Mouse (Mus musculus) lung, postnatal 10 days (tissue): ENCODE measurements at regions not wholly inside any gene's neighbourhood (a gene's known extent, or its start where the extent isn't known, plus 50 kb on each side); places are given as distances from the start of the nearest gene placed in this dataset.

ENCODE experiments used
- DNase-seq: peaks from one replicate; pipeline ENCODE4 v3.0.0; 2021

- DNase-seq, result no peak
Measured at GRCm38 (mm10) chr7:70433838-70434237, 67.3 kb upstream of the Nr2f2 start.

GRCm38 (mm10) chr7:70433358-70433757 is 66.8 kb upstream of the Nr2f2 start:
- DNase-seq, result no peak

- DNase-seq, result no peak
Measured at GRCm38 (mm10) chr7:70431712-70432111, 65.2 kb upstream of the Nr2f2 start.

GRCm38 (mm10) chr7:70429326-70429725 is 62.8 kb upstream of the Nr2f2 start:
- DNase-seq, result no peak

- no peak for DNase-seq
Measured at GRCm38 (mm10) chr7:70424231-70424620, 57.7 kb upstream of the Nr2f2 start.

GRCm38 (mm10) chr7:70423524-70424230 is 57.1 kb upstream of the Nr2f2 start:
- no peak for DNase-seq

GRCm38 (mm10) chr7:70416185-70416941 is 49.8 kb upstream of the Nr2f2 start:
- DNase-seq, result no peak
